Mouse (Mus musculus) frontal cortex, postnatal 25 days (tissue): ENCODE results near the gene Mex3d.
A peak's percentile ranks its signal among the peaks of the same experiment; 100 is the strongest.

Experiments used
- DNase-seq, 2 experiments: peaks; one replicate each; pipeline ENCODE4 v3.0.0; 2022; ENCODE audit warnings: low spot score in 2 of 2

Gene Mex3d

GRCm38 (mm10) chr10:80387522-80387959, at the start of gene Mex3d:
TSS of gene Mex3d (minus strand) at chr10:80387659.
- DNase-seq: peak; percentile 65 to 78

GRCm38 (mm10) chr10:80436276-80436675, 48.8 kb upstream of the Mex3d start:
- no peak for DNase-seq

GRCm38 (mm10) chr10:80435764-80436163, 48.3 kb upstream of the Mex3d start:
- DNase-seq: no peak

- no peak for DNase-seq
Measured at GRCm38 (mm10) chr10:80434823-80435222, 47.4 kb upstream of the Mex3d start.

- DNase-seq: no peak
Measured at GRCm38 (mm10) chr10:80434233-80434592, 46.8 kb upstream of the Mex3d start.

- DNase-seq: peak; percentile 89 to 93
Measured at GRCm38 (mm10) chr10:80433513-80434232, 46.2 kb upstream of the Mex3d start, which contains the start of gene Tcf3. TSS of gene Tcf3 (minus strand) at chr10:80433647.

- DNase-seq: no peak
Measured at GRCm38 (mm10) chr10:80432936-80433512, 45.6 kb upstream of the Mex3d start.

- DNase-seq: no peak
Measured at GRCm38 (mm10) chr10:80432387-80432785, 44.9 kb upstream of the Mex3d start.

GRCm38 (mm10) chr10:80431570-80432386, 44.3 kb upstream of the Mex3d start:
- no peak for DNase-seq

- no peak for DNase-seq
Measured at GRCm38 (mm10) chr10:80430375-80430980, 43.0 kb upstream of the Mex3d start.

- no peak for DNase-seq
Measured at GRCm38 (mm10) chr10:80429800-80430199, 42.3 kb upstream of the Mex3d start.

GRCm38 (mm10) chr10:80425041-80425440, 37.6 kb upstream of the Mex3d start:
- DNase-seq: no peak

- DNase-seq: no peak
Measured at GRCm38 (mm10) chr10:80423562-80423961, 36.1 kb upstream of the Mex3d start.

- no peak for DNase-seq
Measured at GRCm38 (mm10) chr10:80421651-80422472, 34.4 kb upstream of the Mex3d start.

GRCm38 (mm10) chr10:80421208-80421607, 33.7 kb upstream of the Mex3d start:
- no peak for DNase-seq

- DNase-seq: no peak
Measured at GRCm38 (mm10) chr10:80420729-80421128, 33.3 kb upstream of the Mex3d start.

GRCm38 (mm10) chr10:80419419-80419818, 32.0 kb upstream of the Mex3d start:
- no peak for DNase-seq

GRCm38 (mm10) chr10:80418311-80418710, 30.9 kb upstream of the Mex3d start:
- DNase-seq: no peak

- no peak for DNase-seq
Measured at GRCm38 (mm10) chr10:80417841-80418240, 30.4 kb upstream of the Mex3d start.

- no peak for DNase-seq
Measured at GRCm38 (mm10) chr10:80417371-80417770, 29.9 kb upstream of the Mex3d start.

- DNase-seq: no peak
Measured at GRCm38 (mm10) chr10:80415566-80415965, 28.1 kb upstream of the Mex3d start.
